Mouse (Mus musculus) stomach, postnatal 0 days (tissue): ENCODE measurements around the gene Dcst1.

Source experiments
- CTCF ChIP-seq: IDR thresholded peaks from 2 replicates; pipeline ENCODE4 v1.5.1; 2016; ENCODE audit warnings: antibody characterized with exemption, low read depth, mild to moderate bottlenecking, moderate library complexity
- EP300 ChIP-seq: optimal IDR thresholded peaks from 2 replicates; pipeline ENCODE3; 2016; ENCODE audit warnings: antibody characterized with exemption

DNA sequence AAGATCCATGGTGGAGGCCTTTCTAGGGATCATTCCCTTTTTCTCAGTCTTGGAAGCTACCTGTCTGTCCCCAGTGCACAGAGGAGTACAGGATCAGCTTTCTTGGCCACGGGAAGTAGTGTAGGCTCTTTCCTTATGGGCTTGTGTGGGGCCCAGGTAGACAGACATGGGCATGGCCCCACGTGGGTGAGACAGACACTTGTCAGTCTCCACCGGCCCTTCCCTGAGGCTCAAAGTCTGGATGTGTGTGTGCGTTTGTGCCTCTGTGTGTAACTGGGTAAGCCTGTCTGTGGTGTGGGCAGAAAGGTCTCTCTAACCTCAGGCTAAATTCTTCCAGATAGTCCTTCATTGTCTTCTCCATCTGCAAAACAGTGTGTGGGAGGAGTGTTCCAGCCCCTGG is 59.9 kb downstream of the Dcst1 start:
- no peak for TF ChIP-seq CTCF
- TF ChIP-seq EP300, result no peak
